Mouse (Mus musculus): ENCODE measurements around the gene Tgfa. TPM values are rescaled to one million over a fixed set of nuclear protein-coding genes. Genes with fewer than 3 reads are reported as not detected.

Gene Tgfa
- polyA plus RNA-seq, 1 experiment from 2014 or later = 7.5 TPM

GRCm38 (mm10) chr6:86281573-86282210 lies 86.7 kb downstream of the Tgfa start:
- no peak overlapping the region for H3K9ac ChIP-seq (ENCODE audit: low read length)
- no peak for DNase-seq (ENCODE audit: low spot score)
- no peaks in the 10 kb centered on the region for H3K36me3 ChIP-seq (ENCODE audit: control insufficient read depth, insufficient read depth, low read length)
- no peaks in the 10 kb centered on the region for H3K27me3 ChIP-seq (replicated peaks; ENCODE audit: control insufficient read depth, insufficient read depth, low read length)
- no peak overlapping the region for H3K4me3 ChIP-seq (ENCODE audit: low read depth, low read length)
- no peak for ATAC-seq
- no peak overlapping the region for H3K27ac ChIP-seq (ENCODE audit: low read depth, low read length)
- H3K9me3 ChIP-seq (replicated peaks; ENCODE audit: control insufficient read depth, low read length) = no peaks in the 10 kb centered on the region
- H3K4me2 ChIP-seq (ENCODE audit: low read length) = no peak overlapping the region
- H3K4me1 ChIP-seq (ENCODE audit: control insufficient read depth, insufficient read depth, low read length) = no peaks in the 10 kb centered on the region
- WGBS = 92% methylated on average over 11 of the region's 11 CpGs

GRCm38 (mm10) chr6:86293301-86293700 lies 98.3 kb downstream of the Tgfa start:
- H3K9me3 ChIP-seq (replicated peaks; ENCODE audit: control insufficient read depth, low read length) = no peaks in the 10 kb centered on the region
- H3K4me1 ChIP-seq (ENCODE audit: control insufficient read depth, insufficient read depth, low read length) = no peaks in the 10 kb centered on the region; the same call in 1 of the 2 replicates
- no peak overlapping the region for H3K4me2 ChIP-seq (ENCODE audit: low read length)
- no peak for DNase-seq (ENCODE audit: low spot score)
- peak overlapping the region; percentile 14; the same call in 1 of the 2 replicates for H3K27ac ChIP-seq (ENCODE audit: low read depth, low read length)
- H3K27me3 ChIP-seq (replicated peaks; ENCODE audit: control insufficient read depth, insufficient read depth, low read length) = no peaks in the 10 kb centered on the region
- H3K36me3 ChIP-seq (ENCODE audit: control insufficient read depth, insufficient read depth, low read length) = no peaks in the 10 kb centered on the region
- ATAC-seq = no peak
- no peak overlapping the region for H3K9ac ChIP-seq (ENCODE audit: low read length)
- H3K4me3 ChIP-seq (ENCODE audit: low read depth, low read length) = no peak overlapping the region
- 62% methylated on average over 8 of the region's 8 CpGs for WGBS

GRCm38 (mm10) chr6:86295451-86295850 lies 100.4 kb downstream of the Tgfa start:
- H3K27me3 ChIP-seq (replicated peaks; ENCODE audit: control insufficient read depth, insufficient read depth, low read length) = no peaks in the 10 kb centered on the region
- ATAC-seq = no peak

GRCm38 (mm10) chr6:86296126-86296525 lies 101.1 kb downstream of the Tgfa start:
- no peaks in the 10 kb centered on the region for H3K27me3 ChIP-seq (replicated peaks; ENCODE audit: control insufficient read depth, insufficient read depth, low read length)
- H3K9me3 ChIP-seq (replicated peaks; ENCODE audit: control insufficient read depth, low read length) = no peaks in the 10 kb centered on the region
- DNase-seq (ENCODE audit: low spot score) (no peak), ATAC-seq (no peak)
- 90% methylated on average over 3 of the region's 3 CpGs for WGBS
- no peak overlapping the region for H3K4me3 ChIP-seq (ENCODE audit: low read depth, low read length)
- no peak overlapping the region for H3K27ac ChIP-seq (ENCODE audit: low read depth, low read length)
- H3K4me1 ChIP-seq (ENCODE audit: control insufficient read depth, insufficient read depth, low read length) = no peaks in the 10 kb centered on the region; the same call in 1 of the 2 replicates
- H3K36me3 ChIP-seq (ENCODE audit: control insufficient read depth, insufficient read depth, low read length) = no peaks in the 10 kb centered on the region
- no peak overlapping the region for H3K9ac ChIP-seq (ENCODE audit: low read length)
- H3K4me2 ChIP-seq (ENCODE audit: low read length) = no peak overlapping the region

More at GRCm38 (mm10) chr6:86295451-86295850, 100.4 kb downstream of the Tgfa start:
- Histone ChIP-seq H3K27ac (ENCODE audit: low read depth, low read length) (no peak overlapping the region), H3K9me3 (replicated peaks; ENCODE audit: control insufficient read depth, low read length) (no peaks in the 10 kb centered on the region), H3K9ac (ENCODE audit: low read length) (no peak overlapping the region), H3K4me2 (ENCODE audit: low read length) (no peak overlapping the region), H3K36me3 (ENCODE audit: control insufficient read depth, insufficient read depth, low read length) (no peaks in the 10 kb centered on the region), H3K4me3 (ENCODE audit: low read depth, low read length) (no peak overlapping the region), H3K4me1 (ENCODE audit: control insufficient read depth, insufficient read depth, low read length) (no peaks in the 10 kb centered on the region; the same call in 1 of the 2 replicates)
- WGBS = 84% methylated on average over 8 of the region's 8 CpGs
- DNase-seq (ENCODE audit: low spot score) = no peak

GRCm38 (mm10) chr6:86296938-86297337 lies 101.9 kb downstream of the Tgfa start:
- Histone ChIP-seq H3K27me3 (replicated peaks; ENCODE audit: control insufficient read depth, insufficient read depth, low read length) (no peaks in the 10 kb centered on the region), H3K4me2 (ENCODE audit: low read length) (no peak overlapping the region), H3K36me3 (ENCODE audit: control insufficient read depth, insufficient read depth, low read length) (no peaks in the 10 kb centered on the region), H3K4me3 (ENCODE audit: low read depth, low read length) (no peak overlapping the region), H3K27ac (ENCODE audit: low read depth, low read length) (no peak overlapping the region), H3K9ac (ENCODE audit: low read length) (no peak overlapping the region), H3K4me1 (ENCODE audit: control insufficient read depth, insufficient read depth, low read length) (no peaks in the 10 kb centered on the region; the same call in 1 of the 2 replicates), H3K9me3 (replicated peaks; ENCODE audit: control insufficient read depth, low read length) (no peaks in the 10 kb centered on the region)
- WGBS = 94% methylated on average over 2 of the region's 2 CpGs
- no peak for ATAC-seq
- no peak for DNase-seq (ENCODE audit: low spot score)

GRCm38 (mm10) chr6:86298961-86299360 lies 103.9 kb downstream of the Tgfa start:
- Histone ChIP-seq H3K9me3 (replicated peaks; ENCODE audit: control insufficient read depth, low read length) (no peaks in the 10 kb centered on the region), H3K36me3 (ENCODE audit: control insufficient read depth, insufficient read depth, low read length) (no peaks in the 10 kb centered on the region), H3K27ac (ENCODE audit: low read depth, low read length) (no peak overlapping the region), H3K4me1 (ENCODE audit: control insufficient read depth, insufficient read depth, low read length) (no peaks in the 10 kb centered on the region; the same call in 1 of the 2 replicates), H3K27me3 (replicated peaks; ENCODE audit: control insufficient read depth, insufficient read depth, low read length) (no peaks in the 10 kb centered on the region), H3K9ac (ENCODE audit: low read length) (no peak overlapping the region), H3K4me3 (ENCODE audit: low read depth, low read length) (no peak overlapping the region), H3K4me2 (ENCODE audit: low read length) (no peak overlapping the region)
- ATAC-seq = no peak
- WGBS = 95% methylated on average over 3 of the region's 3 CpGs
- no peak for DNase-seq (ENCODE audit: low spot score)

- H3K4me2 ChIP-seq (ENCODE audit: low read length) = no peak overlapping the region
- no peak for DNase-seq (ENCODE audit: low spot score)
- no peak overlapping the region for H3K27ac ChIP-seq (ENCODE audit: low read depth, low read length)
- H3K9ac ChIP-seq (ENCODE audit: low read length) = no peak overlapping the region
- WGBS = 91% methylated on average over 2 of the region's 2 CpGs
- no peaks in the 10 kb centered on the region for H3K4me1 ChIP-seq (ENCODE audit: control insufficient read depth, insufficient read depth, low read length)
- no peaks in the 10 kb centered on the region for H3K36me3 ChIP-seq (ENCODE audit: control insufficient read depth, insufficient read depth, low read length)
- no peak for ATAC-seq
- no peaks in the 10 kb centered on the region for H3K27me3 ChIP-seq (replicated peaks; ENCODE audit: control insufficient read depth, insufficient read depth, low read length)
- no peaks in the 10 kb centered on the region for H3K9me3 ChIP-seq (replicated peaks; ENCODE audit: control insufficient read depth, low read length)
- no peak overlapping the region for H3K4me3 ChIP-seq (ENCODE audit: low read depth, low read length)
These were observed 104.4 kb downstream of the Tgfa start for GRCm38 (mm10) chr6:86299381-86299780.

GRCm38 (mm10) chr6:86305680-86306079 lies 110.7 kb downstream of the Tgfa start:
- WGBS = 89% methylated on average over 4 of the region's 4 CpGs
- H3K9ac ChIP-seq (ENCODE audit: low read length) = no peak overlapping the region

GRCm38 (mm10) chr6:86314011-86314410 lies 119.0 kb downstream of the Tgfa start:
- Histone ChIP-seq H3K9ac (ENCODE audit: low read length) (no peak overlapping the region), H3K4me2 (ENCODE audit: low read length) (no peak overlapping the region), H3K9me3 (replicated peaks; ENCODE audit: control insufficient read depth, low read length) (no peaks in the 10 kb centered on the region), H3K4me1 (ENCODE audit: control insufficient read depth, insufficient read depth, low read length) (no peaks in the 10 kb centered on the region), H3K27me3 (replicated peaks; ENCODE audit: control insufficient read depth, insufficient read depth, low read length) (no peaks in the 10 kb centered on the region), H3K27ac (ENCODE audit: low read depth, low read length) (no peak overlapping the region), H3K36me3 (ENCODE audit: control insufficient read depth, insufficient read depth, low read length) (no peaks in the 10 kb centered on the region), H3K4me3 (ENCODE audit: low read depth, low read length) (no peak overlapping the region)
- 90% methylated on average over 1 of the region's 1 CpGs for WGBS
- DNase-seq (ENCODE audit: low spot score) = no peak
- no peak for ATAC-seq

More at GRCm38 (mm10) chr6:86305680-86306079, 110.7 kb downstream of the Tgfa start:
- Histone ChIP-seq H3K4me1 (ENCODE audit: control insufficient read depth, insufficient read depth, low read length) (no peaks in the 10 kb centered on the region), H3K9me3 (replicated peaks; ENCODE audit: control insufficient read depth, low read length) (no peaks in the 10 kb centered on the region), H3K36me3 (ENCODE audit: control insufficient read depth, insufficient read depth, low read length) (no peaks in the 10 kb centered on the region), H3K27ac (ENCODE audit: low read depth, low read length) (no peak overlapping the region), H3K4me3 (ENCODE audit: low read depth, low read length) (no peak overlapping the region), H3K27me3 (replicated peaks; ENCODE audit: control insufficient read depth, insufficient read depth, low read length) (no peaks in the 10 kb centered on the region), H3K4me2 (ENCODE audit: low read length) (no peak overlapping the region)
- ATAC-seq = no peak
- no peak for DNase-seq (ENCODE audit: low spot score)
